Mouse (Mus musculus) heart, embryonic 14.5 days (tissue): ENCODE measurements at regions not wholly inside any gene's neighbourhood (a gene's known extent, or its start where the extent isn't known, plus 50 kb on each side); places are given as distances from the start of the nearest gene placed in this dataset.

Source experiments
- ATAC-seq: fragments of 200-750 bp; cut with Nextera tagmentation; 2 replicates; pipeline ENCODE4 v1.8.0; 2017; ENCODE audit warnings: low read depth, moderate TSS enrichment; ENCODE audit not compliant: insufficient number of reproducible peaks, insufficient read depth, low FRiP score
- H3K27ac ChIP-seq, 2 experiments: fragments of 200-500 bp in 1 of 2; fragments of 300-500 bp in 1 of 2; sonication (generic) in 1 of 2; replicated peaks in 1 of 2; 2 replicates each; pipeline ENCODE4 v1.5.1; 2012 to 2014; ENCODE audit warnings: low read depth in 2 of 2, low read length in 2 of 2, control low read depth in 1 of 2, mild to moderate bottlenecking in 1 of 2, mixed read lengths in 1 of 2; ENCODE audit not compliant: control insufficient read depth in 1 of 2, insufficient read depth in 1 of 2
- H3K27me3 ChIP-seq: fragments of 300-500 bp; sonication (generic); 2 replicates; pipeline ENCODE4 v1.6.1; 2014; ENCODE audit warnings: mild to moderate bottlenecking, low read length, control low read depth; ENCODE audit not compliant: control insufficient read depth, insufficient read depth
- H3K36me3 ChIP-seq: fragments of 300-500 bp; sonication (generic); 2 replicates; pipeline ENCODE4 v1.6.1; 2014; ENCODE audit warnings: mild to moderate bottlenecking, control low read depth, low read length, mixed read lengths; ENCODE audit not compliant: control insufficient read depth, insufficient read depth
- H3K4me1 ChIP-seq, 2 experiments: fragments of 200-500 bp in 1 of 2; fragments of 300-500 bp in 1 of 2; sonication (generic) in 1 of 2; 2 replicates each; pipeline ENCODE4 v1.6.1; 2012 to 2014; ENCODE audit warnings: low read length in 2 of 2, control low read depth in 1 of 2, mixed read lengths in 1 of 2; ENCODE audit not compliant: control insufficient read depth in 2 of 2, insufficient read depth in 2 of 2
- H3K4me2 ChIP-seq: fragments of 300-500 bp; sonication (generic); 2 replicates; pipeline ENCODE4 v1.6.1; 2014; ENCODE audit warnings: mild to moderate bottlenecking, low read length
- H3K4me3 ChIP-seq, 2 experiments: fragments of 200-500 bp in 1 of 2; fragments of 300-500 bp in 1 of 2; sonication (generic) in 1 of 2; 2 replicates each; pipeline ENCODE4 v1.5.1; 2012 to 2014; ENCODE audit warnings: low read length in 2 of 2, mild to moderate bottlenecking in 2 of 2, control low read depth in 1 of 2, low read depth in 1 of 2, moderate library complexity in 1 of 2; ENCODE audit not compliant: control insufficient read depth in 1 of 2, insufficient read depth in 1 of 2
- H3K9ac ChIP-seq: fragments of 300-500 bp; sonication (generic); 2 replicates; pipeline ENCODE4 v1.6.1; 2014; ENCODE audit warnings: mild to moderate bottlenecking, low read length
- H3K9me3 ChIP-seq: fragments of 300-500 bp; sonication (generic); 2 replicates; pipeline ENCODE4 v1.6.1; 2016; ENCODE audit warnings: low read length, control low read depth; ENCODE audit not compliant: control insufficient read depth
- WGBS: fragments of 180-500 bp; shearing (Covaris S2); extraction: QIAGEN DNeasy Blood & Tissue Kit; methylation state at CpG from one replicate; pipeline ENCODE4 v1.1.7; 2014; 5-methylcytosine and 5-hydroxymethylcytosine counted together

GRCm38 (mm10) chr10:51238103-51238502 is 242.3 kb upstream of the Gm49339 start:
- Histone ChIP-seq H3K9me3 (no peaks in the 10 kb centered on the region), H3K27me3 (no peaks in the 10 kb centered on the region), H3K4me1 (no peaks in the 10 kb centered on the region), H3K27ac (no peak overlapping the region), H3K36me3 (no peaks in the 10 kb centered on the region), H3K4me2 (no peak overlapping the region), H3K4me3 (no peak overlapping the region), H3K9ac (no peak overlapping the region)
- no peak for ATAC-seq

DNA sequence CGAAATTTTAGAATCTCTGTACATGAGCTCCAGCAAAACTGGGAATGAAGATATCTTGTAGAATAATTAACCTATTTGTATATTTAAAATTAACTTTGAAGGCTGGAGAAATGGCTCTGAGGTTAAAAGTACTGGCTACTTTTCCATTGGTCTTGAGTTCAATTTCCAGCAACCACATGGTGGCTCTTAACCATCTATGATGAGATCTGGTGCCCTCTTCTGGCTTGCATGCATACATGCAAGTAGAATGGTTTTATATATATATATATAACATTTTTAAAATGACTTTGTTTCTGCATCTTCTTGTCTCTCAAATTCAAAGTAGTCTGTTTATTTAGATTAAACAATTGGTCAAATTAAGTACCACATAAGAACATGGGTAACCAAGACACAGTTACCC is 227.0 kb upstream of the Gm49339 start:
- H3K27ac ChIP-seq, result no peak overlapping the region
- peaks cover 4% of the 10 kb centered on the region; the same call in 1 of the 2 replicates for H3K9me3 ChIP-seq
- H3K27me3 ChIP-seq, result no peaks in the 10 kb centered on the region
- H3K4me1 ChIP-seq, result no peaks in the 10 kb centered on the region
- no peak overlapping the region for H3K9ac ChIP-seq
- no peak overlapping the region for H3K4me2 ChIP-seq
- no peaks in the 10 kb centered on the region for H3K36me3 ChIP-seq
- ATAC-seq, result no peak
- WGBS, result 83% methylated on average over 1 of the region's 1 CpGs
- no peak overlapping the region for H3K4me3 ChIP-seq

DNA sequence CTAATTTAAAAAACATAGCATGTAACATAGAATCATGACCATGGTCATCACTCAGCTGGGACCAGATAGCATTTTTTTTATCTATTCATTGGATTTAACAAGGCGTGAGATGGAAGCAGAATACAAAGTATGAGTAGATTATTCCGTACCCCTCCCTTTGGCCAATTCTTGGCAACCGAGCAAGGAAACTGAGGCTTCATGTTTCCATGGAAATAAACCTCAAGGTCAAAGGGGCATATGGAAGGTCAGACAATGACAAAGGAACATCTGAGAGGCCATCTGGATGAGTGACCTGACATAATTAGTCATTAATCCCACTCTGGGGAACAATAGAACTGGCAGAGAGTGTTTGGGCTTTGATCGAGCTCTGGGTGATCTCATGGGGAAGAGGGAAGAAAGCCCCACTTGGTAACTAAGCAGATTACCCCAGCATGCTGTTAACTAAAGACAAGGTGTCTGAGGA is 222.8 kb upstream of the Gm49339 start:
- H3K4me3 ChIP-seq, result no peak overlapping the region
- peaks cover 4% of the 10 kb centered on the region; the same call in 1 of the 2 replicates for H3K9me3 ChIP-seq
- H3K27me3 ChIP-seq, result no peaks in the 10 kb centered on the region
- no peaks in the 10 kb centered on the region for H3K4me1 ChIP-seq
- 49% methylated on average over 4 of the region's 4 CpGs for WGBS
- no peak overlapping the region for H3K9ac ChIP-seq
- no peak overlapping the region for H3K4me2 ChIP-seq
- no peak for ATAC-seq
- H3K27ac ChIP-seq, result no peak overlapping the region
- H3K36me3 ChIP-seq, result no peaks in the 10 kb centered on the region

GRCm38 (mm10) chr10:51271364-51271763 is 209.0 kb upstream of the Gm49339 start:
- Histone ChIP-seq H3K27ac (no peak overlapping the region), H3K9me3 (no peaks in the 10 kb centered on the region), H3K4me2 (no peak overlapping the region), H3K4me1 (no peaks in the 10 kb centered on the region), H3K27me3 (no peaks in the 10 kb centered on the region), H3K9ac (no peak overlapping the region), H3K4me3 (no peak overlapping the region), H3K36me3 (no peaks in the 10 kb centered on the region)
- 94% methylated on average over 1 of the region's 1 CpGs for WGBS
- no peak for ATAC-seq

DNA sequence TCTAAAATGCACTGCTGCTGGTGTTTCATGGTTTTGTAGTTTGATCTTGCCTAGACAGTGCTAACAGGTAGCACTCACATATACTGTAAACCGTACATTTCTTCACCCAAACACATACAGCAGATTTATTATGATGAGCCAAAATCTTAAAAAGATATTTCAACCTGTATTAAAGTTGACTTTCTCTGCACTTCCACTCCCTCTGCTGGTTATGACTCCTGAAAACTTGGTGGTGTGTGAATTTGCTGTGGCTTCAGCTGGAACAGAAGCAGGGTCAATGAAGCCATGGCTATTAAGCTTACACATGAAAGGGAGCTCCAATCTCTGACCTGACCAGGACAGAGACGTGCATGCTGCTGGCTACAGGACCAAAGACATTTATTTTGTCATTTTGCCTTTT is 202.2 kb upstream of the Gm49339 start:
- H3K4me3 ChIP-seq, result no peak overlapping the region
- H3K27ac ChIP-seq, result no peak overlapping the region
- H3K4me1 ChIP-seq, result no peaks in the 10 kb centered on the region
- WGBS, result 58% methylated on average over 2 of the region's 2 CpGs
- H3K9me3 ChIP-seq, result no peaks in the 10 kb centered on the region
- H3K4me2 ChIP-seq, result no peak overlapping the region
- H3K36me3 ChIP-seq, result no peaks in the 10 kb centered on the region
- no peak overlapping the region for H3K9ac ChIP-seq
- H3K27me3 ChIP-seq, result no peaks in the 10 kb centered on the region
- no peak for ATAC-seq

- H3K9me3 ChIP-seq, result no peaks in the 10 kb centered on the region
- H3K36me3 ChIP-seq, result no peaks in the 10 kb centered on the region
- H3K9ac ChIP-seq, result no peak overlapping the region
- 89% methylated on average over 1 of the region's 1 CpGs for WGBS
- ATAC-seq, result no peak
- no peak overlapping the region for H3K27ac ChIP-seq
- H3K4me2 ChIP-seq, result no peak overlapping the region
- no peaks in the 10 kb centered on the region for H3K27me3 ChIP-seq
- H3K4me3 ChIP-seq, result no peak overlapping the region
- no peaks in the 10 kb centered on the region for H3K4me1 ChIP-seq
Measured at GRCm38 (mm10) chr10:51282451-51282850, 198.0 kb upstream of the Gm49339 start.

GRCm38 (mm10) chr10:51284538-51284937 is 195.9 kb upstream of the Gm49339 start:
- no peak for ATAC-seq
- H3K4me2 ChIP-seq, result no peak overlapping the region
- no peaks in the 10 kb centered on the region for H3K4me1 ChIP-seq
- H3K27ac ChIP-seq, result no peak overlapping the region
- H3K9me3 ChIP-seq, result no peaks in the 10 kb centered on the region
- H3K4me3 ChIP-seq, result no peak overlapping the region
- no peaks in the 10 kb centered on the region for H3K27me3 ChIP-seq
- H3K9ac ChIP-seq, result no peak overlapping the region
- H3K36me3 ChIP-seq, result no peaks in the 10 kb centered on the region

DNA sequence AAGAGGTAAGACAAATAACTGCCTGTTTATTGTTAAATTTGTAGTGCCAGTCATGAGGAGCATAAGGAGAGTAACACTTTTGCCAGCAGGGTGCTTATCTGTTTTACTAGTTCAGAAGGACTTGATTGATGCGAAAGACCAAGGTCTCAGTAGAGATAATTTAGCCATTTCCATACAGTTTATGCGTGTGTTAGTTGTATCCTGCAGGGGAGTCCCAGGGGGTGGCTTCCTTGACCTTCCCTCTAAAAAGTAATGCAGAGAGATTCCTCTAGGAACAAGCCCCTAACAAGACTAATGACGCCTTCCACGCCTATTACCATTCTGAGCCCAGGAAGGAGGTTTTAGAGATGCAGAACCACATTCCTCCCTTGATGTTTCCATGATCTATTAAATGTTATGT is 192.6 kb upstream of the Gm49339 start:
- WGBS, result 34% methylated on average over 4 of the region's 4 CpGs
- Histone ChIP-seq H3K4me1 (no peaks in the 10 kb centered on the region), H3K36me3 (no peaks in the 10 kb centered on the region), H3K27me3 (no peaks in the 10 kb centered on the region), H3K4me2 (no peak overlapping the region), H3K27ac (no peak overlapping the region), H3K4me3 (no peak overlapping the region), H3K9ac (no peak overlapping the region), H3K9me3 (no peaks in the 10 kb centered on the region)
- no peak for ATAC-seq
